Mouse (Mus musculus) hindbrain, embryonic 16.5 days (tissue): ENCODE results near the gene Rnft1. TPM values are rescaled to one million over a fixed set of nuclear protein-coding genes. Genes with fewer than 3 reads are reported as not detected.

Experiments used
- ATAC-seq: fragments of 200-750 bp; cut with Nextera tagmentation; 2 replicates; pipeline ENCODE4 v1.8.0; 2017; ENCODE audit warnings: moderate TSS enrichment, moderate library complexity
- H3K27ac ChIP-seq: fragments of 300-500 bp; sonication (generic); 2 replicates; pipeline ENCODE4 v1.5.1; 2014; ENCODE audit warnings: low read depth, mild to moderate bottlenecking, control low read depth, low read length, moderate library complexity
- H3K27me3 ChIP-seq: fragments of 300-500 bp; sonication (generic); replicated peaks from 2 replicates; pipeline ENCODE4 v1.6.1; 2014; ENCODE audit warnings: low read length; ENCODE audit not compliant: control insufficient read depth, insufficient read depth
- H3K36me3 ChIP-seq: fragments of 300-500 bp; sonication (generic); 2 replicates; pipeline ENCODE4 v1.6.1; 2014; ENCODE audit warnings: mild to moderate bottlenecking, low read length, moderate library complexity, mixed read lengths; ENCODE audit not compliant: control insufficient read depth, insufficient read depth
- H3K4me1 ChIP-seq: fragments of 300-500 bp; sonication (generic); 2 replicates; pipeline ENCODE4 v1.6.1; 2014; ENCODE audit warnings: low read depth, low read length; ENCODE audit not compliant: control insufficient read depth, insufficient read depth
- H3K4me2 ChIP-seq: fragments of 300-500 bp; sonication (generic); 2 replicates; pipeline ENCODE4 v1.6.1; 2014; ENCODE audit warnings: mild to moderate bottlenecking, low read length, control low read depth, moderate library complexity
- H3K4me3 ChIP-seq: fragments of 300-500 bp; sonication (generic); 2 replicates; pipeline ENCODE4 v1.5.1; 2014; ENCODE audit warnings: mild to moderate bottlenecking, low read length, control low read depth, moderate library complexity
- H3K9ac ChIP-seq: fragments of 300-500 bp; sonication (generic); 2 replicates; pipeline ENCODE4 v1.6.1; 2014; ENCODE audit warnings: low read depth, mild to moderate bottlenecking, control low read depth, low read length, moderate library complexity
- H3K9me3 ChIP-seq: fragments of 300-500 bp; sonication (generic); 2 replicates; pipeline ENCODE4 v1.6.1; 2014; ENCODE audit warnings: mild to moderate bottlenecking, low read length, moderate library complexity; ENCODE audit not compliant: control insufficient read depth
- WGBS: fragments of 180-500 bp; shearing (Covaris S2); extraction: QIAGEN DNeasy Blood & Tissue Kit; methylation state at CpG from one replicate; pipeline ENCODE4 v1.1.7; 2014; 5-methylcytosine and 5-hydroxymethylcytosine counted together
- polyA plus RNA-seq: library from polyadenylated mRNA; unstranded; fragments of >200 nt; fragmentation: Nextera tagmentation; extraction: Ambion mirVana; gene quantifications from 2 replicates; pipeline ENCODE4 v1.2.1, GENCODE M21; 2015

Gene Rnft1
- polyA plus RNA-seq, 1 experiment from 2014 or later: 18.7 TPM

GRCm38 (mm10) chr11:86547412-86547811 is 63.0 kb downstream of the Rnft1 start:
- 87% methylated on average over 1 of the region's 1 CpGs for whole genome bisulfite sequencing
- Histone ChIP-seq H3K27me3 (no peaks in the 10 kb centered on the region), H3K4me1 (peaks cover 15% of the 10 kb centered on the region), H3K9ac (no peak overlapping the region), H3K36me3 (0 out of 2 replicates have a peak, but pooled peaks cover 3% of the 10 kb centered on the region), H3K4me2 (no peak overlapping the region), H3K9me3 (no peaks in the 10 kb centered on the region), H3K27ac (no peak overlapping the region), H3K4me3 (no peak overlapping the region)
- no peak for ATAC-seq

Other genes with a start within 250 kb of the Rnft1 start
- gene Ints2, start 227.1 kb upstream of the Rnft1 start, polyA plus RNA-seq: 15.8 and 18.7 TPM in 2 replicates
- 6.7 and 7.4 TPM in 2 replicates for gene Med13, start 127.1 kb upstream of the Rnft1 start, polyA plus RNA-seq
- 53.0 and 53.1 TPM in 2 replicates for gene Rps6kb1, start 60.1 kb downstream of the Rnft1 start, polyA plus RNA-seq
- 6.5 and 7.7 TPM in 2 replicates for gene Tubd1, start 60.3 kb downstream of the Rnft1 start, polyA plus RNA-seq
- 122 and 123 TPM in 2 replicates for gene Vmp1, start 199.2 kb downstream of the Rnft1 start, polyA plus RNA-seq
- gene Ptrh2, start 199.3 kb downstream of the Rnft1 start, polyA plus RNA-seq: 27.5 and 28.6 TPM in 2 replicates